Mouse (Mus musculus): ENCODE measurements at regions not wholly inside any gene's neighbourhood (a gene's known extent, or its start where the extent isn't known, plus 50 kb on each side); places are given as distances from the start of the nearest gene placed in this dataset.
"Not testable (repeated sequence)": the region's sequence is repeated elsewhere in the genome, so short reads cannot be mapped to it uniquely, and the experiment has no call there.

- peak overlapping the region; percentile 50 for H3K4me3 ChIP-seq
- not testable (repeated sequence) for H3K27ac ChIP-seq; DNase-seq (ENCODE audit: low spot score in 2 of 2)
These were observed 155.2 kb upstream of the 9030624G23Rik start for GRCm38 (mm10) chr12:24252071-24252874.
